Mouse (Mus musculus) brain, embryonic 14.5 days (tissue): ENCODE measurements around the gene 0610030E20Rik.

Experiments used
- CTCF ChIP-seq: fragments of 200-500 bp; IDR thresholded peaks from 2 replicates; pipeline ENCODE4 v1.5.1; 2012; ENCODE audit warnings: inconsistent platforms, mild to moderate bottlenecking, moderate library complexity, borderline replicate concordance; ENCODE audit not compliant: insufficient read depth, insufficient read length; ENCODE audit errors: extremely low read depth
- POLR2A ChIP-seq: fragments of 200-500 bp; IDR thresholded peaks from 2 replicates; pipeline ENCODE4 v1.6.1; 2012; ENCODE audit warnings: mild to moderate bottlenecking, inconsistent platforms, borderline replicate concordance; ENCODE audit not compliant: poor library complexity, insufficient read depth, insufficient read length, severe bottlenecking; ENCODE audit errors: extremely low read depth

DNA sequence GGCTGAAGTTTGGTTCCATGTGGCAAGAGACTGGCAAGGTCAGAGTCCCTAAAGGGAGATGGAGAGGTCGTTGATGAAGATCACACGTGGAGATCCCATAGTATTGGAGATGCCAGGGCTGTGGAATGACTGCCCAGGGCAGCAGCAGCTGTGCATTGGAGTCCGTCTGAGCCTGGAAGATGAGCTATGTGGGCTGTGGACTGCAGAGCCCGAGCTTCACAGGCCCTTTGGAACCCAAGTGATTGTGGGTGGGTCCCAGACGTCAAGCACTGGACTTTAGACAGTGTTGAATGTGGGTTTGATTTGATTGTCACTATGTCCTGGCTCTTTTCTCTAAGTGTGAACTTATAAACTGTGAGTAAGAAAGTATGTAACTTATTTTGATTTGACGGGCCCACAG is 17.9 kb downstream of the 0610030E20Rik start:
- no peak for TF ChIP-seq CTCF
- TF ChIP-seq POLR2A: no peak
